Mouse (Mus musculus): ENCODE data around the gene Gm20388.

The Gm20388 gene

DNA sequence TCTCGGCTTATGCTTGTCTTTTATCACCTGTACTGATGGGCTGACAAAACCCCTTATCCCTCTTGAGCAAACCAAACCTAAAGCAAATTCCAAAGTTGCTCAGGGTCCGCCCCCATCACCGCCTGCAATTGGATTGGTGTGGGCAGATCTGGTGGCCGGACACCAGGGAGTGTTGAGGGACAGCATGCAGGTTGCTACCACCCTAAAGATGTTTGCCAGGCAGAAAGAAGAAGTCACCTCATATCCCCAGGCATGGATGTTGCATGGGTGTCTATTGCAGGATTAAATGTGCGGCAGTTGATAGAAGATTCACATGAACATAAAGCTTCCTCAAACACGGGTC, 4189.0 kb downstream of the Gm20388 start:
- no peak for DNase-seq

DNA sequence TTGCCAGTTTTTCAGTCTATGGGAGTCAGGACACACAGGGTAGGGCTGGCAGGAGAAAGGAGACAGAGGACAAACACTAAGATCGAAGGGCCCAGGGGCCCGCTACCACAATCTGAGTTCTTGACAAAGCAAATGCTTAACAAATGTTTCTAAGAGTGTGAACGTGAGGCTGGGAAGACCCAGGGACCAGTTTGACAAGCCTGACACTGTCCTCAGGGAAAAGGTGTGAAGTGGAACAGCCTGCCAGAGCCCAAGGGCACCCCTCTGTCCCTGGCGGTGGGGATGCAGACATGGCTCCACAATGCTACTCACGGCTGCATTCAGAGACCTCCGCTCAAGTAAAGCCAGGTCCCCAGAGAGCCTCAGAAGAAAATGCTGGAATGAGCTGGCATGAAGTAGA, 4195.2 kb downstream of the Gm20388 start:
- DNase-seq: no peak

DNA sequence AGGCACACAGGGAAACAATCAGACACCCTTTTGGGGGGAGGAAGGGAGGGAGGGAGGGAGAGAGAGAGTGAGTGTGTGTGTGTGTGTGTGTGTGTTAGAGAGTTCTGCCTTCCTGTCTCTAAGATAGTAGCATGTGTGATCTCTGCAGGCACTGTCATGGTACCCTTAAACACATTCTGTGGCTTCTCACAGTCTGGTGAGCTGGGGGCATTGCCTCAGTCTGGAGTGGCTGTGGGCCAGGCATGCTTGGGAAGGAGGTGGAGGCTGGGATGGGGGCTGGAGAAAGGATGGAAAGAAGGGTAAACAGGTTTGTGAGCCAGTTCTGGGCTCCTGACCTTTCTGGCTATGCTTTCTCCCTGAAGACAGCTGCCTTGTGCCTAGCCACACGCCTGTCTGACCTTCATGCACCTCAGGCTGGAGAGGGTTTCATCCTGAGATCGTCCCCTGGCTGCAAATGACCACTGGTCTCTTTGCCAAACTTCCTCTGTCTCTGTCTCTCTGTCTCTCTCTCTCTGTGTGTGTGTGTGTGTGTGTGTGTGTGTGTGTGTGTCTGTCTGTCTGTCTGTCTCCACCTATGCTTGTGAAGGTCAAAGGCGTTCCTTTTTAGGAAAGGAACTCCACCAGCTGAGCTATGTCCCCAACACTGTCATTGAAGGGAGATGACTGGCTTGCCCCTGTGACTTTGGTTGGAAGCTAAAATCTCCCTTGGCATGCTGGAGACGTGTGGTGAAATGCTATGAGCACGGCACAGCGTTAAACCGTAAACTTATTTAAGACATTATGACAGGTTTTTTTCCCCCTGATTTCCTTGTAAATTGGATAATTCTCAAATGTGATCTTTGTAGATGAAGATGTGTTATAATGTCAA, 4195.9 kb downstream of the Gm20388 start:
- peak in 1 of 2 experiments; percentile 24 for DNase-seq

DNA sequence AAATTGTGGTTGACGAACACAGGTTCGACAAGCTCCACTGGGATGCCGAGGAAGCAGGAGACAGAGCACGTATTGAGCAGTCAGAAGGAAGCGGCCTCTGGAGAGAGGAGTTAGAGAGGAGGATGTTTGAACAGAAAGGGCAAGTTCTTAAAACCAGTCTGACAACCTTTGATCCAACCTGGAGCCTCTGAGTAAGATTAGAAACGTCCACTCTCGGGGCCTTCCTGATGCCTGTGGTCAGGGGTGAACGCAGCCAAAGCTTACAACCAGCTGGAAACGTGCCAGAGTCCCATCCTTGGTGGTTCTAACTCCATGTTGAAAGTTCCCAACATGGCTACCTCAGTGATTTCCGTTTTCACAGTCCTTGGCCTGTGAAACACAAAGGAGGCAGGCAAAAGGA, 4202.5 kb downstream of the Gm20388 start:
- no peak for DNase-seq

DNA sequence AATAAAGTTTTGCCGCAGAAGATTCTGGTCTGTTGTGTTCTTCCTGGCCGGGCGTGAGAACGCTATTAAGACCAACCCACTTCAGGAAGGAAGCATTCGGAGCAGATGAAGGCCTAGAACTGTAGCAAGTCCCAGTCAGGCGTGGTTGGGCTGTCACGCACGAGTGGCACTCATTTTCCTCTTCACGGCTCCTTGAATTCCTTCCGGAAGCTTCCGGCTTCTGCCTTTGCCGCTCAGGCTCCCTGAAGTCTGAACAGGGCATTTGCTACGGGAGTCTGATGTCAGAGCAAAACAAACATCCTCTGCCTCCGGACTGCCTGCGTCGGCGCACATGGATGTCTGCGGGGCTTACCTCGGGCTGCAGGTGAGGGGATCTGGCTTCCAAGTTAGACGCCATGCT, 4214.6 kb downstream of the Gm20388 start:
- DNase-seq: no peak

DNA sequence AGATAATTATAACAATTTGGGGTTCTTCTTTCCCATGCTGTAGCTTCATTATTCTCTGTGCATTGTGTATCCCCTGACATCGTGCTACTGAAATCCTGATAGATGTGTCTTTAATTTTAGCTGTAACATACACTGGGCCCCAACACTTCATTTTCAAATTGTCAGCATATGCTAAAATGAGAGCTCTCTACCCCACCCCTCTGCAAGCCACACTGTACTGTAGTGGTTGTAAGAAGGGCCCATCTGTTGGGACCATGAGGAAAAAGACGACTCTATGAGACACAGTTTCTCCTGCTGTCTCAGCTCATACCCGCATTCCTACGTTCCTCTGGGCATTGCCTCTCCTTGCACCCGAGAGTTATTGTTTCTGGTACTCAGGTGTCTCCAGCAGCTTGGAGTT, 4226.6 kb downstream of the Gm20388 start:
- no peak for DNase-seq

DNA sequence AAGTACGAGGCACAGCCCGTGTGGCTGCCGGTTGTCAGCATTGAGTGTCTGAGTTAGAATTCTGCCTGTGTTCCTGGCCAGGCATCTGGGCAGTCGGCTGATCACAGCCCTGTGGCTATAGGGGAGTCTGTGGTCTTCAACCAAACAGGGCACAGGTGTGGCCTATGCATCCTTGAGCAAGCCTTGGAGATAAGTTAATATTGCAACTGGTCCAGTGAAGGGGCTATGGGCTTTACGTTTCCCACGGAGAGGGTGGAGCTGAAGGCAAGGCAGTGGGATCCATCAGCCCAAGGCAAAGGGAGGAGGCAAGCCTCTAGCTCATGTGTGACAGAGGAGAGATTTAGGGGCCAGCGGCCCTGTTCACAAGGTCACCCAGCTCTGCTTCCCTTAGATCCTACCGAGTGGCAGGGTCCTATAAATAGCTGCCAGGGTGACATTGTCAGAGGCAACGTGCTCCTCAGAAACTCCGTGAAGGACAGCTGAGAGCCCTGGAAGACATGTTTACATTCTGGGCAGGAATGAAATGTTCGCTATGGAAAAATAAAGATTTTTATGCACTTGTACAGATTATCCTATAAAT, 4229.7 kb downstream of the Gm20388 start:
- peak; percentile 15 to 21 for DNase-seq

DNA sequence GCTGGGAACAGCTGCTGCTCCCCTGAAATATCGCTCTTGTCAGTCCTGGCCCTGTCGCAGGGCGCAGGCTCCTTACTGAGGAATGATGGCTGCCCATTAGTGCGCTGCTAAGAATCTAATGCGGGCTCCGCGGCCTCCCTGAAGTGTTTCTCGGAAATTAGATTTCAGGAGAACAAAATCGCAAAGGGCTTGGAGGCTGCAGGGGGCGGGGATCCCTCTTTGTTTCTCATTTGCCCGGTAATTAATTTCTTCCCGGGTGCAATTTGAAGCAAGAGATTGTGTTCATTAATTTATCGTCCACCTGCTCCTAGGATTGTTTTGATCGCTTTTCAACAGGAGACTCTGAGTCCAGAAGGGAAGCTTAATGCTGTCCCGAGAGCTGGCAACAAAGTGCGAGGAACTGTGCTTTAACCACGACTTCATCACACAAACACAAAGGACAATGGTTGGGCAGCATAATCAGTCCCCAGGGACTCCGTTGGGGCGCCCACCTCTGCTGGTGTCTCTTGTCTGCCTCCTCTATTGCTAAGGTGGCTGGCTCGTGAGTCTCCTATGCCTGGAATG, 4230.3 kb downstream of the Gm20388 start:
- DNase-seq: peak; percentile 50 to 55

DNA sequence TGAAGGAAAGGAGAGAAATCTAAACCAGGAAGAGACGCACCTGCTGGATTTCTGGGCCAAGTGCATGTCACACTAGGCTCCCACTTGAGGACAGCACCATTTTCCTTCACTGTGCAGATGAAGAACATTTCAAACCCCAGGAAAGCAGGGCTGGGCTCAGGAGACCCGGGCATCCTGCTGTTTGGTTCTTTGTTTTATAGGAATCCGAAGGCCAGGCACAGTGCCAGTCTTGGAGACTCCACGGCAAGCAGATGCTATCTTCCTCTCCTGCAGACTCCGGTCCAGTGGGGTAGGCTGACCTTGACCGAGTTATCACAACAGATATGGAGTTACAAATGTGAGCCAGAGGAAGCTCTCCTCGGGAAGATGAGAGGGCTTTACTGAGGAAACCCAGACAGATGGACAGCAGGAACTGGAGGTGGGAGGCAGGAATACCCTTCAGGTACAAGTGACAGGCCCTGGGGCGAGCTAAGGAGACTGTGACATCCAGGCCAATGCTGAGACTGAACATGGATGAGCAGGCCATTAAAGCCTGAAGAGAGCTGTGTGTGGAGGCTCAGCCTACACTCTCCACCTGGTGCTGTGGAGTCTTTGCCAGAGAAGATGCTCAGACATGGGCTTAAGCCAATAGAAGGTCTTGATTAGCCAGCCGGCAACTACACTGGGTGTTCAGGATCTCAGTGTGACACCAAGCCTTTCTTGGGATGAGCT, 4231.2 kb downstream of the Gm20388 start:
- DNase-seq: peak; percentile 83 to 85

DNA sequence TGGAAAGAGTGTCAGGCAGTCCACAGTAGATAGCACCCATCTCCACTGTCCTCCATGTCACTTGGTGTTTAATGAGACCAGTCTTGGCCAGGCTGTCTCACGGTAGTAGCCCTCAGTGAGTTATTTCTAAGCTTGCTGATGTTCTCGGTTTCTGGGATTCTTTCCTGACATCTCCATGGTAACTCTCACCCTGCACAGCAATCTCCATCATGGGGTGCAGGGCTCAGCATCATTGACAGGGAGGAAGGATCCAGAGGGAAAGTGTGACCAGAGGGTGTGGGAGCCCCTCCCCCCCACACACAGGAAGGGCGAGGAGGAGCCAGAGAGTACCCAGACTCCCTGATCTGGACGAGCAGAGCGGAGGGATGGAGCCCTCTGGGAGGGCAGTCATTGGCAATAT, 4232.4 kb downstream of the Gm20388 start:
- peak in 1 of 2 experiments; percentile 9 for DNase-seq

DNA sequence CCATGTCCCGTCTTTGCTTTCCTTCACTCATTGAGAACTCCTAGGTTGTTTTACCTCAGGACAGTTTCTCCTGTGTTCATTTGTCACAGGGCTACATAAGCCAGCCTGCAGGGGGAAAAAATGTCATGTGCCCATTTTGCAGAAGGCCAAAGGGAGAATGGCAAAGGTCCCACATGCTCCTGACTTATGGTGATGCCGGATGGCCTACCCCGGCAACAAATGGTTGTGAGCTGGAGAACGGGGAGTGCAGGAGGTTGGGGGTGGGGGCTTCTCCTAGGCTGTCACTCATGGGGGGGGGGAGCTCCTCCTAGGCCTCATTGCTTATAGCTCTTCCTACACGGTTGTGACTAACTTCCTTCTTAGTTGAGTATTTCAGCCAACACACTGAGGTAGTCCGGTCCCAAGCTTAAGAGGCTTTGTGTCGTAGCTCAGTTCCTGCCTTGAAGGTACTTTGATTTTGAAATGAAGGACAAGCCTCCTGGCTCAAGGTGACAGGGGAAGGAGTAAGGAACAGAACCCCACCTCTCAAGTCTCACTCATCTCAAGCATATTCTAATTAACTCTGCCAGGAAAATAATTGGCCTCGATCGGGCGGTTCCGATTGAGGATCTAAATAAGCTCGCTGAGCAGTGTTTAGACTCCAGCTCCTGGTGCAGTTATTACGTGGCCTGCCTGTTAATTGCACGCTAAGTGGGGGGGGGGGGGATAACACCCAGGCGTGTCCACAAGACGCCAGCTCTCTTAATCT, 4233.4 kb downstream of the Gm20388 start:
- DNase-seq: peak in 1 of 2 experiments; percentile 11

DNA sequence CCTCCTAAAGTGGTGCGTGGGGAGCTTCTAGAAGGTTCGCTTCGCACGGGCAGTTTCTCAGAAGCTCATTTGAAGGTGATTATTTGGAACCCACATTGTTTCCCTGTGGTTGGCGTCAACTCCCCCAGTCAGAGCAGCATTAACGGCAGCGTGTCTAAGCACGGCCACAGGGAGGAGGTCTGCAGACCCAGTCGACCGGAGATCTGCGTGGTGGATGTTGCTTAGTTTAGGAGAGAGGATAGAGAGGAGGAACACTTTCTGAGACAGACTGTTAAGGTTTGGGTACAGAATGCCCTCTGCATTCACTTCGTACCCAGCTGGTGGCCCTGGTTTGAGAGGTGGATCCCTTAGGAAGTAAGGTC, 4234.0 kb downstream of the Gm20388 start:
- DNase-seq: peak in 1 of 2 experiments; percentile 3

DNA sequence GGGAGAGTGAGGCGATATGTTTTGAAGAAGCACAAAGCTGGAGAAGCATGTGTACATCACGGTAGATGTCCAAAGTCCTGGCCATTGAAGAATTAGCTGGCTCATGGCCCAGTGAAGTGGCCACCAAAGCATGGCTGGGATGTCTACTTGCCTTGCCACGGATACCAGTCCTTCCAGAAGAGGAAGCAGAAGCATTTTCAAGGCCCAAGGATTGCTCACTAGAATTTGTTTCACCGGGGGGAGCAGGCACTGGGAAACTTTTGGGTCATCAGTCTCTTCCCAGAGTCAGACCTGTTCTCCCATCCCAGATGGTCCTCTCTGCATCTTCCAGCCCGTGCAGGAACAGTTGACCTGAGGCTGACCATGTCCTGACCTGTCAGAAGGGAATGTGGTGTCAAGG, 4235.6 kb downstream of the Gm20388 start:
- DNase-seq: peak in 1 of 2 experiments; percentile 2

DNA sequence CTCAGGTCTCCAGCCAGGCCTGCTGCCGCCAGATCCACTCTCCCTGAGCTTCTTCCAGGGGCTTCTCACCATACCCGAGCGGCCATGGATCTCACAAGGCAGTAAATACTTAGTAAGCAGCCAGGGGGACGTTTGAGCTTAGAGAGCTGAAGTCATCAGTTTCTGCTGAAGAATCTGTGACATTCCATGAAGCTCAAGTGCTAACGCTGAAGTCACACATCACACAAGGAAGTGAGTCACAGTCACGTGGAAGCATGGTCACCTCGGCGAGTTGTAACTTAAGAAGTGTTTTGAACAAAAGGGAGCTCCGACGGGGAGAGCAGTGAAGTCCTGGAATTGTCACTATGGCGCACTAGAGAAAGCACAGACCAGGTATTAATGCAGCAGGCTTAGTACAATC, 4239.4 kb downstream of the Gm20388 start:
- peak in 1 of 2 experiments; percentile 1 for DNase-seq

DNA sequence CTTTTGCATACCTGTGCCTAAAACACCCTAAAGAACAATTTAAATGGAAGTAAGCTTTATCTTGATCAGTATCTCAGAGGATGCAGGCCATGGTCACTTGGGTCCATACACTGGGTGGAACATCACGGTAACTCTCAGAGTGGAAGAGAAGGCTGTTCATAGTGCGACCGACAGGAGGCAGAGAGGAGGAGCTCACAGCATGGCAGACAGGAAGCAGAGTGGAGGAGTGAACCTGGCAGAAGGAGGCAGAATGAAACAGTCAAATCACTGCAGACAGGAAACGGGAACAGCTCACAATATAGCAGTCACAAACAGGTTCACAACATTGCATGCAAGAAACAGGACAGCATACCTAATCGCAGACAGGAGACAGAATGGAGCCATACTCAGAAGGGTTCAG, 4239.9 kb downstream of the Gm20388 start:
- DNase-seq: peak in 1 of 2 experiments; percentile 2

DNA sequence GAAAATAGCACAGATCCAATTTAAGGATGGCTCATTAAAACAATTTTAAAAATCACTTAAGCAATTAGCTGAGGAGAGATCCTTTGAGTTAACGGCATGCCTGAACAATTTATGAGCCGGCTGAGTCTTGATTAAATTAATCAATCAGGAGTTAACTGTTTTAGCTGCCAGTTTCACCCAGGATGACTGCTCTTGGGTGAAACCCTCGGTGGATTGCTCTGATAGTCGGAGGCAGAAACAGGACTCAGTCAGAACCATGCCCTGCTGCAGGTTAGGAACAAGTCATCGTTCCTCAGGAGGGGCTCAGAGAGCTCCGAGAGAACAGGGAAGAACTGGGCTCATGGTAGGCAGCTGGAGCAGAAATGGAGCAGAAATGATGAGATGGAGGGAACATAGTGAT, 4241.2 kb downstream of the Gm20388 start:
- DNase-seq: no peak

DNA sequence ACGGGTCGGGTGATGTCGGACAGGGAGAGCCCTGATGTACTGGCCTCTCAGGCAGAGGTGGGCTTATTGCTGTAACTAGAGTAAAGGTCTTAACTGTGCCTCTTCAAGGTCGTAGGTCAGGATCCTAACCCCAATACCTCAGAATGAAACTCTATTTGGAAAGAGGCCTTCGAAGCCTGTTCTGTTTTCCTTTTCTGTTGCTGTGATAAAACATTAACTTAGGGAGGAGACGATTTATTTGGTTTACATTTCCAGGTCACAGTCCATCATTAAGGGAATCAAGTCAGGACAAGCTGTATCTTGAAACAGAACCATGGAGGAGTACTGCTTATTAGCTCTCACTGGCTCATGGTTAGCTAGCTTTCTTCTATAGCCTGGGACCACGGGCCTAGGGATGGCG, 4242.1 kb downstream of the Gm20388 start:
- no peak for DNase-seq

DNA sequence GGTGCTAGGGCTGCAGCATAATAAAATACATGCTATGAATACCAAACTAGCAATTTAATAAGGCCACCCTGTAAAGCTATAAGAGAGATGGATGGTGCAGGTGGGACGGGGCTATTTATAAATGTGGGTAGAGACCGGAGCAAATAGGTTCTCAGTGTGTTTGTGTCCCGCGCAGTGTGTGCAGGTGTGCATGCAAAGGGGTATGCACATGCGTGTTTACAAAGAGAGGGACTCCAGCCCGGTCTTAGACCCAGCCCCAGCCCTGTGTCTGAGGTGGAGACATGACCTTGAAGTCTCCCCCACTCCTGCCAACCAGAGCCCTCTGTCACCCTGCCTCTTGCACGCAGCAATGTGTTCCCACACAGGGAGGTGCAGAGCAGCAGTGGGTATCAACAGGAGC, 4245.7 kb downstream of the Gm20388 start:
- no peak for DNase-seq

DNA sequence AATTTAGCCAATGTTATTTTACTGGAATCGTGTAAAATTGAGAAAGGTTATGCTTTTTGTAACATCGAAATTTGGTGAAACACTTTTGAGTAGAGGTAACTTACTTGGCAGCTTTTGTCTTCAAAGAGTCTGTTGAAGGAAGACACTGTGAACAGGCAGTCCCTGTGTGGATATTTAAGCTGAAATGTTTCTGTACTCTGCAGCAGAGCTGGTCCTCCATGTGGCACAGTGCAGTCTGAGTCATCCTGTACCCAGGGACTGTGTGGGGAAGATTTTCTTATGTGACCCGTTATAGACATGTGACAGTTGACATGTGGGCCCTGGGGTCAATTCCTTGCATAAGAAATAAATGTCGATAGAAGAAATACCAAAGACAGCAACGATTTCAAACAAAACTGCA, 4251.0 kb downstream of the Gm20388 start:
- DNase-seq: no peak

DNA sequence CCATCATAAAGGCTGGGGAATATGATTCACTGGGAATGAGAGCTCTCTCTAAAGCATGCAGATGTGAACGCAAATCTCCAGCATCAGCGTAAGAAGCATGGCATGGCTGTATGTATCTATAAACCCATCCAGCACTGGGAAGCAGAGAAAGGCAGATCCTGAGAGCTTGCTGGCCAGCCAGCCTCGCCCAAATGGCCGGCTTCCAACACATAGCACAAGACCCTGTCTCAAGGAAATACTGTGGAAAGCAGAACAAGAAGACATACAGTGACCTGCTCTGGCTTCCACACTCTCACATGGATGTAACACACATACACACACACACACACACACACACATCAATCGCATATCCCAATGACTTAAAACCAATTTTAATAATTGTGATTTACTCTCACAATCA, 4252.6 kb downstream of the Gm20388 start:
- peak in 1 of 2 experiments; percentile 51 for DNase-seq

DNA sequence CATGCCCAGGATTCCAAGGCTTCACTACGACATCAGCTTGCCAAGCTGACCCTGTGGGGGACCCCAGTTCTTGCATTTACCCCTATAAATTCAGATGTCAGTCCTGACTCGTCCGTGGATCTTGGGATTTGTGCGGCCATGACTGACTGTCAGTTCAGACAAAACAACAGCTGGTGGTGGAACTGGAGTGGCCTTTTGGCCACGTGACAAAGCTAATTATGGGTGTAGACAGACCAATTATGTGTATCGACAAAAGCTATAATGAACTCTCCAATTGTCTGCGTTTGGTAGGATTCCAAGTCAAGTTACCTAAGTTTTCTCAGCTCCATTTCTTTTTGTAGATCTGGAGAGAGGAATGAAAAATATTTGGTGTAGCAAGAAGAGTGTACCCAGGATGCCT, 4259.1 kb downstream of the Gm20388 start:
- DNase-seq: no peak

DNA sequence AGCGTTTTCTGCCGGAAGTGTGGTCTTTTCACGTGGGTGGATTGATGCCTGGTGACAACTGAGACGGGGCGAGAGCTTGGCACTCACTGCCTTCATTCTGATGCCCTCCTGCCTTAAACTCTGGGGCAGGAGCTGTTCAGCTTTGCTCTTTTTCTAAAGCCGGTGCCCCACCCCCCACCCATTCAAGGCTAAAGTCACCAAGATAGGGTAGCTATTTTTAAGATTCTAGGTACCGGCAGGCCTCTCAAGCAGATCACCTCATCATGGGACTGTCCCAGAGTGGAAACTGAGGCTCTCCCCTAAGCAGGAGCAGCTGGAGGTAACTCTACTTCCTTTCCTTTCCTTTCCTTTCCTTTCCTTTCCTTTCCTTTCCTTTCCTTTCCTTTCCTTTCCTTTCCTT, 4260.0 kb downstream of the Gm20388 start:
- DNase-seq: no peak
